Mouse (Mus musculus) testis, postnatal 10 days (tissue): Measurements from ENCODE around the gene Kcnk18.
A peak's percentile ranks its signal among the peaks of the same experiment; 100 is the strongest.

Source experiments
- DNase-seq: peaks from one replicate; pipeline ENCODE4 v3.0.0; 2021; ENCODE audit warnings: low spot score

Gene Kcnk18

DNA sequence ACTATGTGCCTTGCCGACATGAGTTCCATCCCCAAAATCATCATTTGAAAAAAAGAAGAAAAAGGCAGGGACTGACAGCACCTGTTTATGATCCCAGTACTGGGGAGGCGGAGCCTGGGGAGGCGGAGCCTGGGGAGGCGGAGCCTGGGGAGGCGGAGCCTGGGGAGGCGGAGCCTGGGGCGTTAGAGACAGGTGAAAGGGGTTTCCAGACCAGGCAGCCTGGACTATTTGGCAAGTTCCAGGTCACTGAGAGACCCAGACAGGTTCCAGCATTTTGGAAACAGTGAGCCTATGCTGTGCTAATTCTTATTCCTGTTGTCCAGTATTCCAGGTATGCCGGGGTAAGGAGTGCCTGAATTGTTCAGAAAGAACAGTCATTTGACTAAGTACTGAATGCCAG lies at the start of gene Kcnk18:
Kcnk18 (plus strand) TSS at position 224 of the 400 bp plus-strand sequence.
- peak; percentile 41 for DNase-seq

- peak; percentile 48 for DNase-seq
Observed at GRCm38 (mm10) chr19:59169936-59170765, 48.9 kb upstream of the Kcnk18 start, which contains the start of gene Vax1. Gene Vax1 (minus strand): TSS chr19:59170056.

- DNase-seq = no peak
Observed at GRCm38 (mm10) chr19:59170766-59171095, 48.3 kb upstream of the Kcnk18 start.

DNA sequence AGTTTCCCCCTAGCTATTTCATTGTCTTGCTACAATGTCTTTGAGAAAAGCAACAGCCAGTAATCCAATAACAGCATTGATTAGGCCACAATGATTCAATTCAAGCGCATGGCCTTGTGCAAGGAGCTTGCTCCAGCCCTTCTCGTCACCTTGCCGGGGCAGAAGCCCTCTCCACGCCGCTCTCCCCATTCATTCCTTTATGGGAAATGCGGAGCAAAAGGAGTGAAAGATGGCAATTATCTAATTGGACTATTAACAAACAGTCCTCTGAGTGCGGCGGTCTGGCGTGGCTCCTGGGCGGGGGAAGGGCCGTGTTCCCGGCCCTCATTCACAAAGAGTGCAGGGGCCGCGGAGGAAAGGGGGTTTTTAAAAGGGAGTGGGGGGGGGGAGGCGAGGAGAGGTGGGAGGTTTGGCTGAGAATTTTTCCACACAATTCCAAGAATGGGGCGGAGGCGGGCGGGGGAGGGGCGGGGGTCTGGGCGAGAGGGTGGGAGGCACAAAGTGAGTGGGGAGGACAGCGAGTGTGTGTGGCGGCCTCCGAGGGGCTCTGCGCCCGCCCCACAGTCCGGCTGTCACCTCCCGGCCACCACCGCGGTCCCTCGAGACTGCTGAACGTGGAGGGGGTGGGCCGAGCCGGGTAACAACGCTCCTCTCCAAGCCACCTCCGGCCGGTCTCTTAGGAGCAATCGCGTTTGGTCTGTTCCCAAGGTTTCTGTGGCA lies 47.7 kb upstream of the Kcnk18 start:
- no peak for DNase-seq

GRCm38 (mm10) chr19:59171871-59172245 lies 47.2 kb upstream of the Kcnk18 start:
- no peak for DNase-seq

GRCm38 (mm10) chr19:59172781-59173180 lies 46.2 kb upstream of the Kcnk18 start:
- DNase-seq = no peak

DNA sequence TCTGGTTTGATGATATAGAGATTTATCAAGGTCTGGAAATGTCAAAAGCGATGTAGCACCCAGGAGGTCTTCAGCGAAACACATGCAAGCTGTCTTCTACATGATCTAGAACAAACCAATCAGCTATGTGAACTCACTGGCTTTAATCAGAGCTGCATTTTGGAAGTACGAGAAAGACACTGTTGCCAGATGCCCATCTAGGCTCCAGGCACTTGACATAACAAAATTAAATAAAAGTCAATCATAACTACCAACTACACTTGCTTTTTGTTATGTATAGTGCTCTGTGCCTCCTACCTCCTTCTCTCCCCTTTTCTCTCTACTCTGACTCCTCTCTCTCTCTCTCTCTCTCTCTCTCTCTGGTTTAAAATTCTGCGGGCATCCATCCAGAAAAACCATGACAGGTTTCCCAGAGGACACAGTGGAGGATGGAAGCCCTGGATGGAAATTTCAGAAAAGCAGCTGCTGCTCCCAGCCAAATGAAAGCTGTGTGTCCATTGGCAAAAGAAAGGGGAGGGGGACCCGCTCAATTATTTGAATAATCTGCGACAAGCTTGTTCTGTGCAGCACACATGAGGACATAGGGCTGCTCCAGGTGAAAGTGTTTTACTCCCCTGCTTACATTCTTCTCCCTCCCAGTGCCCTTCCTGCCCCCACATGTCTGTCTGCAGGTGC lies 45.5 kb upstream of the Kcnk18 start:
- no peak for DNase-seq

- no peak for DNase-seq
Observed at GRCm38 (mm10) chr19:59184000-59184399, 35.0 kb upstream of the Kcnk18 start.

GRCm38 (mm10) chr19:59188981-59189380 lies 30.0 kb upstream of the Kcnk18 start:
- DNase-seq = peak; percentile 31

DNA sequence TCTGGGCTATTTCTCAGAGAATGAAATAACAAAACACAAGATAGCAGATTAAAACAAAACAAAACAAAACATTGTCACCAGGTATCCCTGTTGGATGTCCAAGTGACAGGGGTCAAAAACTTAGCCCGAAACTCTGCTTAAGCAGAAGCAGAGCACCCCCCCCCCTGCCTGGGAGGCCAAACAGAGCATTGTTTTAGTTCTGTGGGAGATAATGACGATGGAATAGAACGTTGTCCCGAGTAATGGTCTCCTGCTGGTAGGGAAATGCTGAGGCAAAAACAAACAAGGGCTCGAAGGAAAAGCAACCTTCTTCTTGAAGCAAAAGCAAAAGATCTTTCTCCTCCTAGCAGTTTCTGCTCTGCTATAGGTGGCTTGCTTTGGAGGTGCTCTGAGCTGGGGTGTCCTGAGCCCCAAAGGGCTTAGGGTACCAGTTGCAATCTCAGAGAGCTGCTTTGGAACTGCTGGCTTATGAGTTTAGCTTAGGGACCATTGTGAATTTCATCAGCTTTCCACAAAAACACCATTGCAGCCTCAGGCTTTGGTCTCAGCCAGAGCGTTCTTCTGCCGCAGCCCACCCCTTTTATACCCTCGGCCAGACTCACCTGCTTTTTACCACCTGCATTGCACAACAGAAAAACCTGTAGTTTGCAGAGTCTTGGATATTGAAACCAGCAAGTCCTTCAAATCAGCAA lies 28.4 kb upstream of the Kcnk18 start:
- DNase-seq = peak; percentile 27

- peak; percentile 1 for DNase-seq
Observed at GRCm38 (mm10) chr19:59191123-59191505, 27.9 kb upstream of the Kcnk18 start.

DNA sequence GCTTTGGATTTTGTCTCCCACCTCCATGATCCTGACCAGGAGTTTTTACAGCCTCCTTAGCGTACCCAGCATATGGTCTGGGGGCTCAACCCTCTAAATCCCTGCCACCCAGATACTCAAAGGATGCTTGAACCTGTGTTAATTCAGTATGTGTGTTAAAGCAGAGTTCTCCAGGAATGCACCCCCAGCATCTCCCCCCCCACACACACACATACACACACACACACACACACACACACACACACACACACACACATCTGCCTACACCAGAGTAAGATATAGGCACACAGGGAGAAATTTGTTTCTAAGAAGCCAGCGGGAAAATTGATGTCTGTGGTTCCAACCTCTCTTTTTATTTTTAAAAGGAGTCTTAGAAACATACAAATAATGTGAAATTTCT lies 26.5 kb upstream of the Kcnk18 start:
- peak; percentile 19 for DNase-seq

DNA sequence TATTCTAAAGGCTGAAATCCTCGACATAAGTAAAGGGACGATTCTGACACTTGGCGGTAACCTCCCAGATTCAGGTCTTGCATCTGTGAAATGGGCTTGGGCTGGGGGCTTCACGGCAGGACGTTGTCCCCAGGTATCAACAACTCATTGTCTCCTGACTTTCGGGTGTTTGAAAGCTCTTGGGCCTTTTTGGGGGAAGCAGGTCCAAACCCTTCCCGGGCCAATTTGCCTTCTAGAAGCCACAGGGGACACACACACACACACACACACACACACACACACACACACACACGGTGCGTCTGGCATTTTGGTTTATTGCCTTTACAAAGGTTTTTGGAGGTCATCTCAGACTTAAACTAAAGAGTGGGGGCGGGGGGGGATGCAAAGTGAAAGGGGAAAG lies 25.6 kb upstream of the Kcnk18 start:
- peak; percentile 36 for DNase-seq

GRCm38 (mm10) chr19:59193986-59194820 lies 24.8 kb upstream of the Kcnk18 start:
- DNase-seq = peak; percentile 49

GRCm38 (mm10) chr19:59195181-59195770 lies 23.7 kb upstream of the Kcnk18 start:
- peak; percentile 1 for DNase-seq

GRCm38 (mm10) chr19:59196111-59196666 lies 22.8 kb upstream of the Kcnk18 start:
- DNase-seq = peak; percentile 79

- DNase-seq = peak; percentile 86
Observed at GRCm38 (mm10) chr19:59198161-59198560, 20.9 kb upstream of the Kcnk18 start.

GRCm38 (mm10) chr19:59208475-59208874 lies 10.5 kb upstream of the Kcnk18 start:
- DNase-seq = peak; percentile 84

DNA sequence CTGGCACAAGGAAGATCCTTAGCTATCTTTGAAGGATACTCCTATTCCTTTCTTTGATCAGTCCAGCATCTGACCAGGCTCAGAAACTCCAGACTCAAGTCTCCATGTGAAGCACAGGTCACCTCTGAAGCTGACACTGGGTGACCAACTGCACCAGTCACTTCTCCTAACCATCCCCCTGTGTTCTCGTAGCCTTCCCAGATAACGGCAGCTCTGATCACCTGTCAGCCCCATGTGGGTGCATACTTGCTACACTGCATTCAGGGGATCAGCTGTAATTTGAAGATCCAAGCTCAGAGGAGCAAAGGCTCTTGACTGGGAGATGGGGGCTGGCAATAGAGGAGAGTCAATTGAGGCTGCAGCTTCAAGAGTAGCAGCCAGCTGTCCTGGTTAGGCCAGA lies 10.0 kb upstream of the Kcnk18 start:
- DNase-seq = peak; percentile 23

DNA sequence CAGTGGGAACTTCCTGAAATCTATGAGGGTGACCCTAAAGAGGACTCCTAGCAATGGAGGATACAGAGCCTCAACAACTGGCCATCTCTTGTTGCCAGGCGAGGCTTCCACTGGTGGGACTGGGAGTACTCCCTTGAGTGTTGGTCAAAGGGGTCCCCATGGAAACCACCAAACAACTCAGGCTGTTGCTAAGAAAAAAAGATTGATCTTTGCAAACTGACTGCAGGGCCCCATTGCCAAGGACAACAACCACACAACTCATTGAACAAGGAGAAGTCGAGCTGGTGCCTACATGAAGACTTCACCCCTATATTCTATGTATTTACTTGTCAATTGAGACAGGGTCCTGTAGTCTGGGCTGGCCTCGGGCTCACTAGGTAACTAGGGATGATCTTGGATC lies 2.1 kb upstream of the Kcnk18 start:
- peak; percentile 11 for DNase-seq

- no peak for DNase-seq
Observed at GRCm38 (mm10) chr19:59221131-59221530, 2.1 kb downstream of the Kcnk18 start.
